Mouse (Mus musculus) fibroblast of lung, adult 2 months (primary cell): ENCODE data around the gene Sema4b.

Experiments used
- DNase-seq: peaks from one replicate; pipeline ENCODE4 v3.0.0-alpha.2; 2011; ENCODE audit warnings: low read depth

Sema4b gene

DNA sequence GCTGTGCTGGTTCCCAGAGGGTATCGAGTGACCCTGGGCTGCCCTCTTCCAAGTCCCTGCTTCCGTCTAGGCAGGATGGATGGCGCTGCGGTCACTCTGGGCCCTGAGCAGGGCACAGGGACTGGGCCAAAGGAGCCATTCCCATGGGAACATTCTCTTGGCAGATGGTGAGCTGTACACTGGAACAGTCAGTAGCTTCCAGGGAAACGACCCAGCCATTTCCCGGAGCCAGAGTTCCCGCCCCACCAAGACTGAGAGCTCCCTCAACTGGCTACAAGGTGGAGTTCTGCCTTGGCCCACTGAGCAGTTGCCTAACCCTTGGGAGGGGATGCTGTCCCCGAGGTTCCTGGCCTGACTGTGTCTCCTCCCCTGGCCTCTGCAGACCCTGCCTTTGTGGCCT, 29.9 kb downstream of the Sema4b start:
- DNase-seq: no peak

DNA sequence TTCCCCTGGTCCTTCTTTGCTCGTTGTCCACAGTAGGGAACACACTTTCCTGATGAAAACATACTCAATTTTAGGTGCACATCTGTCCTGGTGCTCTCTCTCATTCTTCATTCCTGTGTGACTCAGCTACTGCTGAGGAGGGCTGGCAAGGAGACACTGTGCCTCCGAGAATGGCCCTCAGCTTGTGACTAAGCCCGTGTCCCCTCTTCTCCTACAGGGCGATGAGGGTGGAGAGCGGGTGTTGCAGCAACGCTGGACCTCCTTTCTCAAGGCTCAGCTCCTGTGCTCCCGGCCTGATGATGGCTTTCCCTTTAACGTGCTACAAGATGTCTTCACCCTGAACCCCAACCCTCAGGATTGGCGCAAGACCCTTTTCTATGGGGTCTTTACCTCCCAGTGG, 32.0 kb downstream of the Sema4b start:
- DNase-seq: no peak

DNA sequence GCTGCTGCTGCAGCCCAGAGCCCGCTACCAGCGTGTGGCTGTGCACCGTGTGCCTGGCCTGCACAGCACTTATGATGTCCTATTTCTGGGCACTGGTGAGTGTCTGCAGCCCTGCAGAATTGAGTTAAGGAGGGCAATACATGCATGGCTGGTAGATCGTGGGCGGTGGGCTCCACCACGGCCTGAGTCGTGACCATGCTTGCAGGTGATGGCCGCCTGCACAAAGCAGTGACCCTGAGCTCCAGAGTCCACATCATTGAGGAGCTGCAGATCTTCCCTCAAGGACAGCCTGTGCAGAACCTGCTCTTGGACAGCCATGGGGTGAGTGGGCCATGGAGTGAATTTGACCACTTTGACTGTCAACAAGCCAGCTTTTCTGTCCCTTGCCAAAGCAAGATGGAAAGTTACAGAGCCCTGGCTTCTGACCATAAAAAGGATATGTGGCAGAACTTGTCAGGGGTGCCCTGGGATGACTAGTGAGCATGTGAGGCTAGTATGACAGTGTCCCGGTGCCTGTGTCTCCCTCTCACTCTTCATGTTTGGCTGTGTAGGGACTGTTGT, 33.7 kb downstream of the Sema4b start:
- DNase-seq: no peak

DNA sequence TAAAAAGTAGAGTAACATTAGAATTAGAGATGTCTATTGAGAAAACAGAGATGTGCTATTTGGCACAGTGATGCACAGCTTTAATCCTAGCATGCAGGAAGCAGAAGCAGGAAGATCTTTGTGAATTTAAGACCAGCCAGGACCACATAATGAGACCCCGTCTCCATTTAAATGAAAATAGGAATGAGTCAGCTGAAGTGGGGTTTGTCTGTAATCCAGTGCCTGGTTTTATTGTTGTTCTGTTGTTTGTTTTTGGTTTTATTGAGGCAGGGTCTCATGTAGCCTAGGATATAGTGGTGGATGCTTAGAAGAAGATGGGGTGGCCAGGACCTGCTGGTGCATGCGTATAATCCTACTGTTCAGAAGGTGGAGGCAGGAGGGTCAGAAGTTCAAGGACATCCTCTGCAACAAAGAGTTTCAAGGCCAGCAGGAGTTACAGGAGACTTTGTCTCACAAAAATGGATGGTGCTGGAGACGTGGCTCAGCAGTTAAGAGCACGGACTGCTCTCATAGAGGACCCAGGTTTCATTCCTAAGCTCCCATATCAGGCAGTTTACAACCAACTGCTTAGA, 34.6 kb downstream of the Sema4b start:
- DNase-seq: no peak

DNA sequence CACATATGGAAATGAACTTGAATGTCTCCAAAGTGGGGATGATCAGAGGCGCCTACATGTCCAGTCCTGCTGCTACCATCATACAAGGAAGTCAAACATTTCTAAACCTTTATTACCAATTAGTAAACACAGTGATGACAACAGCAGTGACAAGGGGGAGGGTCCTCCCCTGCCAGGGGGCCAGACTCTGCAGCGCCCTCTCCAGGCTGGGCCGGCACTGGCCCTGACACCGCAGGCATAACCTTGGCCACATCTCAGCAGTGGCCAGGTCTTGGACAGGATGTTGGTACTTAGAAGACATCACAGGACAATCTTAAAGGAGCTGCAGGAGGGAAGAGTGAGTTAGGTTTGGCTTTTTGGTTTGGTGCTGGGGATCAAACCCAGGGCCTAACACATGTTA, 40.4 kb downstream of the Sema4b start:
- no peak for DNase-seq

DNA sequence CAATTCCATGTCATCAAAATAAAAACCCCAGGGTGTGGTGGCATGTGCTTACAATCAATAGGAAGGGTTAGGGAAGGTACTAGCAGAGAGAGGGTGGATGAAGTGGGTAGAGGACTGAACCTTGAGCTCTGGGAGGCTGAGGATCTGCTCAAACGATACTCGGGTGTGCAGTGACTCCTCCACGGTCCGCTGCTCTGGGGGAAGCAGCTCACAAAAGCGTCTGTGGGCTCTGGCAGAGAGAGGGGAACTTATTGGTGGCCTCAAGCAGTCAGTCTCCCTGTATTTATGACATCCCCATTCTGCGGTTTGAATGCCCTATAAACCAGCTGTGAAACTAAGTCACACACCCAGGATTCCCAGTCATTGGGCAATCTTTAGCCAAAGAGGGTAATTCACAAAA, 43.6 kb downstream of the Sema4b start:
- DNase-seq: no peak

DNA sequence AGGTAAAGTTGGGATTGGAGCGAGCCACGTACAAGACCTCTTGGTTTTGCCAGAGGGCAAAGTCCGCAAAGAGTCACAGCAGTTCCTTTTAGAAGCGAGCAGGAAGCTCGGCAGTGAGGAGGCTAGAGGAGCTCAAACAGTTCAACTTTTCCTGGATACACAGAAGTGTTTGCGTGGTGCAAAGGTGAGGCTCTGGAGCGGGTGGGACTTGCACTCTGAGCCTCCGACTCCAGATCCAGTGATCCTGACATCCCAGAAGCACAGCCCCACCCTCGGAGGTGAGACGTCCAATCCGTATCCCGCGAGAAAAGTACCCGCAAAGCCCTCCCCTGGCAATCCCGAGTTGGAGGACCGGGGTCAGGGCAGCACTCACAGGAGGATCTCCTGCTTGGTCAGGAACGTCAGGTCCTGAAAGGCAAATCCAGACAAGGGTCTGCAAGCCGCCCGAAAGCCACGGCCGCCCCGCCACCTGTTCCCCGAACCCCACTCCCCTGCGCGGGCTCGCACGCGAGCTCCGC, 45.4 kb downstream of the Sema4b start:
- DNase-seq: no peak

DNA sequence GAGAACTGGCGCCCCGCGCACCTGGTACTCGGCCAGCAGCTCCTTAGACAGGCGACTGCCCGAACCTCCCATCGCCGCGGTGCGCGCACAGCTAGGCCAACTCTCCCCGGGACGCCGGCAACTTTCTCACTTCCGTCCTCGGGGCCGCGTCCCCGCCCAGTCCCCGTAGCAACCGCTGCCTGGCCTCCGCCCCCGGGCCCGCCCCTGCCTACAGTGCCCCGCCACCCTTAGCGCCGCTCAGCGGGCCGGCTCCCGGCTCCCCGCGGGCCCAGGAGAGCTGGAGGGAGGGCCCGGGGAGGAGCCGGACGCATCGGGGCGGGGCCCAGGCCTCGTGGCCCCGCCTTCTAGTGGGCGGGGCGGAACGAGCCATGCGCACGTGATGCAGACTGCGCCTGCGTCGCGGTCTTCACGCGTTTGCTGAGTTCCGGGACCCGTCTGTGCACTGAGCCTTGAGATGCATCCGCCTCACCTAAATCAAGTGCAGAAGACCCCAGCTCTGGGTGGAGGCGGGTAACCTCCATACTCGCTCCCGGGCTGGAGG, 45.9 kb downstream of the Sema4b start, which contains the start of the genes Cib1 and Gdpgp1:
TSS of gene Cib1 (minus strand) at position 325 of the 541 bp plus-strand sequence.
TSS of gene Gdpgp1 (plus strand) at position 377 of the 541 bp plus-strand sequence.
- DNase-seq: peak; percentile 91

DNA sequence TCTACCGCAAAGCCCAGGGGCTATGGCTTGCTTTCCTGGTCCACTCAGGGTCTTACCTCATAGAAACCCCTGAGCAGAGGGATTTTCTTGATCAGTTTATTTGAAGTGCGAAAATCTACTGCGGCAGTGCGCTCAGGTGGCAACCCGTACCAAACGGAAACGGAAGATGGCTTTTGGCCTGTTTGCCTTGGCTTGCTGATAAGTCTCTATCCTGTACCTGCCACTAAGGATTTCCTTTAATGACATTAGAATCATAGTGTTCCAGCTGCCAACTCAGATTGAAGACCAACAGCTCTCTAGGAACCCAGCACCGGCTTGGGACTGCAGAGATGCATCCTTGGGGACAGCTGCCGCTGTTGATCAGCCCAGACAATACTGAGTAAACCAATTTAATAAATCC, 47.2 kb downstream of the Sema4b start:
- DNase-seq: no peak

DNA sequence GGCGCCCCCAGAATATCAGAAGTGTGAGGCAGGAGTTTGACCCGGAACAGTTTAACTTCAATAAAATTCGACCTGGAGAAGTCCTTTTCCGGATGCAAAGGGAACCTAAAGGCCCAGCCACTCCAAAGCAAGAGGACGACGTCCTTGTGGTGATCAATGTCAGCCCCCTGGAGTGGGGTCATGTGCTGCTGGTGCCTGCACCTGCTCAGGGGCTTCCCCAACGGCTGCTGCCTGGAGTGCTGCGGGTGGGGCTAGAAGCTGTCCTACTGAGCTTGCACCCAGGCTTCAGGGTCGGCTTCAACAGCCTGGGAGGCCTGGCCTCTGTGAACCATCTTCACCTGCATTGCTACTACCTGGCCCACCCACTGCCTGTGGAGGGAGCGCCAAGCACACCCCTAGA, 51.9 kb downstream of the Sema4b start:
- no peak for DNase-seq

DNA sequence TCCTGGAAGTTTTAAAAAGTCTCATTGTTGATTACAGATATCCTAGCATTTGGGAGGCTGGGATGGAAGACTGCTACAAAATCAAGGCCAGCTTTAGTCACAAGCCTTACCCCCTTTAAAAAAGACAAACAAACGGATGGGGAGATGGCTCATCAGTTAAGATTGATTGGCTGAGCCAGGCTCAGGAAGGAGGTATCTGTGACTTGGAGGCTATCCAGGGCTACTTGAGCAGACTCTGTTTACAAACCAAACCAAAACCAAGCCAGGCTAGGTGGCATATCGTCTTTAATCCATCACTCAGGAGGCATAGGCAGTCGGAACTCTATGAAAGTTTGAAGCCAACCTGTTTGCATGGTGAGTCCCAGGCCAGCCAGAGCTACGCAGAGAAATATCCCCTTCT, 55.0 kb downstream of the Sema4b start:
- no peak for DNase-seq

DNA sequence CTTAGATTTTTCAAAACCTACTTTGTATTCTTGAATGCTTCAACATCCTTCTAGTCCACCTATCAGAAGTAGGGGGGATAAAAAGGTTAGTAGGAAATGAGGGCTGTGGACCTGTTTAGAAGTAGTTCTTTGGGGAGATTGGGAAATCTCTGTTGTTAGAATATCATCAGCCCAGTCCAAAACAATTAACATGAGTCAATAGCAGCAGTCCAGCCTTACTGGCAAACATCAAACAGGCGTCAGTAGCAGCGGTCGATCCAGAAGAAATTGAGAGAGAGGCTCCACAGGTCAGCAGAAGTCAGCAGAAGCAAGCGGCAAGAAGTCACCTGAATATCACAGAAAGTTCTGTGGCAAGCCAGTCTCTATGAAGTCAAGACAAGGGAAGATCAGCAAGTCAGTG, 58.2 kb downstream of the Sema4b start:
- DNase-seq: no peak

DNA sequence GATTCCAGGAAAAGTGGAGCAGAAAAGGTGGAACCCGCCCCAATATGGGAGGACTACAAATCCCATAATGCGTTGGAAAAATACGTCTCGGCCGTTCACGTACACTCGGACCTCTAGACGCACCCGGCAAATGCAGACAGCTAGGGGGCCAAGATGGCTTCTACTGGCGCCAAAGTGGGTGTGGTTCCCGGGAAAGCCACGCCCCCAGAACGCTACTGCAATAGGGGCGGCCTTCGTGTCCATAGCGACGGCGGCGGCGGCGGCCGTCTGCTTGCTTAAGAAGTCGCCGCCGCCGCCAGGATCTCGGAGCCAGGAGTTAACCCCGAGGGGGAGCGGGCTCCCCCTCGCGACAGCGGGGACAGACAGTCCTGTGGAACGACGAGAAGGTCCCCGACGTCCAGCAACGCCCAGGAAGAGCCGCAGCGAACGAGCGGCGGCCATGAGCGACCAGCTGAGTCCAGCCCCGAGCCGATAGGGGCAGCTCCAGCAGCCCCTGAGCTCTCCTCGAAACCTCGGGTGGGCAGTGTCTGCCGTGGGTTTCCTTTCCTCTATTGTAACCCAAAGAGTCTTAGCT, 59.6 kb downstream of the Sema4b start, which contains the start of gene Ttll13:
TSS of gene Ttll13 (plus strand) at position 229 of the 574 bp plus-strand sequence.
- DNase-seq: peak; percentile 93

DNA sequence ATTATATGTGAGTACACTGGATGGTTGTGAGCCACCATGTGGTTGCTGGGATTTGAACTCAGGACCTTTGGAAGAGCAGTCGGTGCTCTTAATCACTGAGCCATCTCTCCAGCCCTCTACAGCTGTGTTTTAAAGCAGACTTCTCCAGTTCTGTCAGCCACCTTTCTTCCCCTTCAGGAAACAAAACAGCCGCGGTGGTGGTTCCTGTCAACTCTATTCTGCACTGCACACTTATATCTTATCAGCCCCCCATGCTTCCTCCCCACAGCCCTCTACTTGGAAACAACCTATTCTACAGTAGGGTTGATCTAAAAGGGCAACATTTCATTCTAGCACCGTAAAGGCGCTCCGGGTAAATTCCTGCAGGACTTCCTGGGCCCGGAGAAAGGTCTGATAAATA, 60.2 kb downstream of the Sema4b start:
- no peak for DNase-seq

DNA sequence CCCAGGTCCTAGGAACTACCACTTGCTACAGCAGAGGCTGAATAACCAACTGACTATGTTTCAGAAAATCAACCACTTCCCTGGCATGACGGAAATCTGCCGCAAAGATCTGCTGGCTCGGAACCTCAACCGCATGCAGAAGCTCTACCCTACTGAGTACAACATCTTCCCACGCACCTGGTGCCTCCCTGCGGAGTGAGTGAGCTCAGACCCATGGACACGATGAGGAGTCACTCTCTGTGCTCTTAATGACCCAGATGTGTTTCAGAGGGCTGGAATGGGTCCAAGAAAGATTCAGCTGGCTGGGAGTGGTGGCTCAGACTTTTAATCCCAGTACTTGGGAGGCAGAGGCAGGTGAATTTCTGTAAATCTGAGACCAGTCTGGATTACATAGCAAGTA, 65.8 kb downstream of the Sema4b start:
- no peak for DNase-seq

DNA sequence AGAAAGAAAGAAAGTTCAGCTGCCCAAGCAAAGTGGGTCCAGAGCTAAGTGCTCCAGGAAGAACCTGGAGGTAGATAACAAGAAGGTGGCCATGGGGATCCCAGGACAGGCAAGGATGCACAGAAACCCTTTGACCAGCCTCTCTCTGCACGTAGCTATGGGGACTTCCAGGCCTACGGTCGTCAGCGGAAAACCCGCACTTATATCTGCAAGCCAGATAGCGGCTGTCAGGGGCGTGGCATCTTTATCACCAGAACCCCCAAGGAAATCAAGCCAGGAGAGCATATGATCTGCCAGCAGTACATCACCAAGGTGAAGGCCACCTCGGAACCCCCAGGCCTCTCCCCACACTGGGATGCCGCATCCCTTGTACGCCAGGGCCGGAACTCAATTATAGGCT, 66.2 kb downstream of the Sema4b start:
- no peak for DNase-seq

DNA sequence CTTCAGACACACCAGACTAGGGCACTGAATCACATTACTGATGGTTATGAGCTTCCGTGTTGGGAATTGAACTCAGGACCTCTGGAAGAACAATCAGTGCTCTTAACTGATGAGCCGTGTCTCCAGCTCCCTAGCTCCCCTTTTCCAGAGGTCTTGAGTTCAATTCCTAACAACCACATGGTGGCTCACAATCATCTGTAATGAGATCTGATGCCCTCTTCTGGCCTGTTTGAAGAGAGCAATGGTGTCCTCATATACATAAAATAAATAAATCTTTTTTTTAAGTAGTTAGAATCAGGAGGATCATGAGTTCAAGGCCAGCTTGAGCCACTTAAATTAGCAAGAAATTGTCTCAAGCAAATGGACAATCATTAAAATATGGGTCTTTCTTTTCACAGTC, 69.3 kb downstream of the Sema4b start:
- DNase-seq: no peak

DNA sequence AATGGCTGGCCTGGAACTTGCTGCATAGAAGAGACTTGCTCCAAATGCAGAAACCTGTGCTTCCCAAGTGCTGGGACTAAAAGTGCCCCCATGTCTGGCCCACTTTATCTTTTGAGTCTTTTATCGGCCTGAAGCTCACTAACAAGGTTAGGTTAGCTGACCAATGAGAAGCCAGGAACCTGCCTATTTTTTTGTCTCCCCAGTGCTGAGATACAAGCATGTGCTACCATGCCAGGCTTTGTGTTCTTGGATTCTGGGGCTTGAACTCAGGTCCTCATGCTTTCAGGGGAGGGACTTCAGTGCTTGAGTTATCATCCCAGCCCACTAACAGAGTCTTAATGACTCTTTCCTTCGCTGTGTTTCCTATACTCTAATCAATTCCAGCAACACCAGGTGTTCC, 71.1 kb downstream of the Sema4b start:
- DNase-seq: no peak

DNA sequence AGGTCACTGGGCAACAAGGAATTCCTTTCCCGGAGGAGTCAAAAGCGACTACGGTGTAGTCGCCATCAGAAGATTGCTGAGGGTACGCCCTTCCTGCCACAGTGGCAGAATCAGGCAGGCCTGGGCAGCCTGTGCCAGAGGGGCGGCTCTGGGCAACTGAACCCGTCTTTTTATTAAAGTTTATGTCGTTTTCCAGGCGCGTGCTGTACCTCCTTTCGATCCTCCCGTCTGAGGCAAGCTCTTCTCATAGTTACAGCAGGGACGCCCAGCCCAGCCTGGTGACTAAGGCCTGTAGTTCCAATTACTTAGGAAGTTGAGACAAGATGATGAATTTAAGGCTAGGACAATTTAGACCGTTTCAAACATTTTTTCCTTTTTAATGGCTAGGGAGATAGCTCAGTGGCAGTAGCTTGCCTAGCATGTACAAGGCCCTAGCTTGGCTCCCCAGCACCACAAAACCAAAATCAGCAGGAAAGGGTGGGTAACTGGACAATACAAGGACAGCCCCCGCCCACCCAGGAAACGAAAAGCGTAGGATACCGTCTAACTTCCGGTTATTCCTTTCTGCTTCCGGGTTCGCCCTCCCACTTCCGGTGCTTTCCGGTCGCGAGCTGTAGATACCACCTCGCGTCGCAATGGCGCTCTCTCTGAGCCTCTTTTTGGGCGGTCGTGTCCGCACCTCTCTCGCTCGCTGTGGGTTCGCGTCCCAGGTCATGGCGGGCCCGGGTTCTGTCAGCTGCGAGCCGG, 74.2 kb downstream of the Sema4b start, which contains the start of gene Ngrn:
TSS of gene Ngrn (plus strand) at position 591 of the 747 bp plus-strand sequence.
- DNase-seq: peak; percentile 70

DNA sequence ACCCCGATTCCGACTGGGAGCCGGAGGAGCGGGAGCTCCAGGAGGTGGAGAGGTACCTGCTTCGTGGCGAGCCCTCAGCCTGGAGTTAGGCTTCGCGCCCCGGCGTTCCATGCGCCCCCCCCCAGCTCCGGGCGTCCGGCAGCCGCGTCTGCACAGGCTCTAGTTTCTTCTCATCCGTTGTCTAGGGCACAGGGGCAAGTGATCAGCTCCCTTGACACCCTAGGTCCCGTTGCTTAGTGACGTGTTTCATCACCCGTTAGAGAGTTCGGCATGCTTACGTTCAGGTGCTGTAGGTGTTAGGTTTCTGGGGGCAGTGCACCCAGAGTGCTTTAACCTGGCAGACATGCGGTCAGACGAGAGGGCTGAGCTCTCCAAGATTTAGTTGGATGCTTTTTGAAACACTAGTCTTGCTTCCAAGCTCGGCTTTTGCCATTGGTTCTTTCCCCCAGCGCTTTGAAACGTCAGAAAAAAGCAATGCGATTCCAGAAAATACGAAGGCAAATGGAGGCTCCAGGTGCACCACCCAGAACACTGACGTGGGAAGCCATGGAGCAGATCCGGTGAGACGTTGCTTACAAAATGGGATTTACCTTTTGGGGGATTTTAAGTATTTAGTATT, 74.8 kb downstream of the Sema4b start:
- DNase-seq: no peak

DNA sequence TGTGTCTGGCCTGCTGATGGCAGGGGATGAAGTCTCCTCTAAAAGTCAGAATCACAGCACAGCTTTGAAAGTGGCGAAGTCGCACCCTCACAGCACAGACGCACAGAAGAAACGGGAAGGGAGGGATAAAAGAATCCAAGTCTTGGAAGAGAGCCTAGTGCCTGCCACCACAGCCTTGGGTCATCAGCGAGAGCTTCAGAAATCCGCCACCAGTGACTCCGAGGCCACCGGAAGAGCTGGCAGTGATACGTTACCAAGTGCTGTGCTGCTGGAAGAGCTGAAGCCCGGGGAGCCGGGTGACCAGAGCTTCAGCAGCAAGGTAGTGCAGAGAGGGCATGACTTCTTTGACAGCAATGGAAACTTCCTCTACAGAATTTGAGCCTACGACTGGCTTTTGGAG, 78.0 kb downstream of the Sema4b start:
- no peak for DNase-seq

DNA sequence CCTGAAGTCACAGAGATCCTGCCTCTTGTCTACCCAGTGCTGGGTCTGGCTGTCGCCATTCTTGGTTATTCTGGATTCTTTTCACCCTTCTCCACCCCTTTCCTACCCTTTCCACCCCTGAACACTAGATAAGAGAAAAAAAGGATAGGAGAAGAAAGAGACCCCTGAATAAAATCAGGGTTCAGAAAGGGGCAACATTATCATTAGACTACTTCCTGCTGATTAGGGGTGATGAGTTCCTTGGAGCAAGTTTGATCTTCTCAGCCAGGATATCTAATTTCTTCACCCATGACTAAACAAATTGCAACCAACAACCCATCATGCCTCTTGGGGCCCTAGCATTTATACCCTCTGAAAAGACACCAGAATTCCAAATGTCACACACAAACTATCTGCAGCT, 81.1 kb downstream of the Sema4b start:
- no peak for DNase-seq
